Mouse (Mus musculus) bone marrow, adult 2 months (tissue): ENCODE measurements around the gene Anapc11. TPM values are rescaled to one million over a fixed set of nuclear protein-coding genes. Genes with fewer than 3 reads are reported as not detected.

Experiments used
- H3K27ac ChIP-seq: fragments of 200-500 bp; 2 replicates; pipeline ENCODE4 v1.5.1; 2012; ENCODE audit warnings: low read depth, mild to moderate bottlenecking, control low read depth, inconsistent platforms, low read length; ENCODE audit not compliant: control insufficient read depth, poor library complexity, insufficient read depth
- H3K4me1 ChIP-seq: fragments of 200-500 bp; 2 replicates; pipeline ENCODE4 v1.6.1; 2011; ENCODE audit warnings: low read length; ENCODE audit not compliant: control insufficient read depth, insufficient read depth
- H3K4me3 ChIP-seq: fragments of 200-500 bp; replicated peaks from 2 replicates; pipeline ENCODE3; 2011; ENCODE audit warnings: mild to moderate bottlenecking, low read depth, low read length, control low read depth; ENCODE audit not compliant: control insufficient read depth
- CTCF ChIP-seq: fragments of 200-500 bp; IDR thresholded peaks from 2 replicates; pipeline ENCODE4 v1.5.1; 2011; ENCODE audit warnings: low read length, control low read depth; ENCODE audit not compliant: control insufficient read depth, insufficient read depth
- POLR2A ChIP-seq: fragments of 200-500 bp; IDR thresholded peaks from 2 replicates; pipeline ENCODE4 v1.6.1; 2011; ENCODE audit warnings: low read depth, mild to moderate bottlenecking, control low read depth, low read length, borderline replicate concordance; ENCODE audit not compliant: control insufficient read depth
- WGBS: fragments of 180-500 bp; shearing (Covaris S2); methylation state at CpG from one replicate; pipeline ENCODE4 v1.1.7; 2018; 5-methylcytosine and 5-hydroxymethylcytosine counted together
- polyA plus RNA-seq: library from polyadenylated mRNA; stranded (reverse); fragments of >200 nt; gene quantifications from 2 replicates; pipeline ENCODE4 v1.2.4, GENCODE M21; 2011; ENCODE audit warnings: low replicate concordance; ENCODE audit not compliant: missing spikeins, insufficient read depth, insufficient read length

Anapc11 gene
- polyA plus RNA-seq, 1 experiment: 32.6 TPM

DNA sequence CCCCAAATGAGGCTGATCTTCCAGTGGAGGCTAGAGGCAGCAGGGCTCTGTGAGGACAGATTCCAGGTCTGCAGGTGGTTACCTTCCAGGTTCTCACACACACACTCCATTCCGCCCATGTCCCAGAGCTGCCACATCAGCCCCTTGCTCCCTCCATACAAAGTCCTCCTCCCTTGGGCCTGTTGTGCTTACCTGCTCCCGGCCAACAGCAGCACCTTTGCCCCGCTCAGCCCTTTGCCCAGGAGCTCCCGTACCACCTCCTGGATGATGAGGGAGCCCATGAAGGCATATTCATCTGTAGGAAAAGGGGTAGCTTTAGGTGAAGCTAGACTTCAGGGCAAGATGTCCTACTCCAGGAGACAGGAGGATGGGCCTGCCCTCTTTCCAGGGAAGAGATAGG, 59.1 kb downstream of the Anapc11 start:
- 86% methylated on average over 4 of the region's 4 CpGs for WGBS
- Histone ChIP-seq H3K4me1 (no peaks in the 10 kb centered on the region), H3K4me3 (no peak overlapping the region), H3K27ac (no peak overlapping the region)
- TF ChIP-seq CTCF: no peak
- TF ChIP-seq POLR2A: no peak

Other genes with a start within 250 kb of the Anapc11 start
- gene Actg1, start 249.9 kb upstream of the Anapc11 start, polyA plus RNA-seq: 387 and 760 TPM in 2 replicates
- gene Fscn2, start 236.9 kb upstream of the Anapc11 start, polyA plus RNA-seq: not detected in 2 replicates
- 3.1 and 10.9 TPM in 2 replicates for gene Faap100, start 219.7 kb upstream of the Anapc11 start, polyA plus RNA-seq
- 30.0 and 30.5 TPM in 2 replicates for gene Nploc4, start 160.7 kb upstream of the Anapc11 start, polyA plus RNA-seq
- not detected in 2 replicates for gene Tspan10, start 155.8 kb upstream of the Anapc11 start, polyA plus RNA-seq
- not detected in 2 replicates for gene Pde6g, start 144.9 kb upstream of the Anapc11 start, polyA plus RNA-seq
- gene Oxld1, start 140.4 kb upstream of the Anapc11 start, polyA plus RNA-seq: 2.0 and 4.4 TPM in 2 replicates
- 19.2 and 29.6 TPM in 2 replicates for gene Ccdc137, start 140.3 kb upstream of the Anapc11 start, polyA plus RNA-seq
- 5.5 and 6.7 TPM in 2 replicates for gene Arl16, start 130.8 kb upstream of the Anapc11 start, polyA plus RNA-seq
- 60.4 and 87.1 TPM in 2 replicates for gene Mrpl12, start 113.8 kb upstream of the Anapc11 start, polyA plus RNA-seq
- gene Slc25a10, start 106.6 kb upstream of the Anapc11 start, polyA plus RNA-seq: 20.6 and 21.0 TPM in 2 replicates
- gene Gcgr, start 67.7 kb upstream of the Anapc11 start, polyA plus RNA-seq: 0.81 and 1.3 TPM in 2 replicates
- gene Mcrip1, start 48.7 kb upstream of the Anapc11 start, polyA plus RNA-seq: 72.1 and 86.5 TPM in 2 replicates
- not detected in 2 replicates for gene Ppp1r27, start 47.3 kb upstream of the Anapc11 start, polyA plus RNA-seq
- 86.5 and 236 TPM in 2 replicates for gene P4hb, start 25.2 kb upstream of the Anapc11 start, polyA plus RNA-seq
- gene Arhgdia, start 16.8 kb upstream of the Anapc11 start, polyA plus RNA-seq: 112 and 172 TPM in 2 replicates
- 165 and 174 TPM in 2 replicates for gene Alyref, start 56 bp upstream of the Anapc11 start, polyA plus RNA-seq
- gene Npb, start 10.1 kb downstream of the Anapc11 start, polyA plus RNA-seq: 3.8 TPM in 1 of 2 replicates, not detected in the other
- 45.4 and 46.8 TPM in 2 replicates for gene Pcyt2, start 19.5 kb downstream of the Anapc11 start, polyA plus RNA-seq
- 67.9 and 138 TPM in 2 replicates for gene Sirt7, start 26.8 kb downstream of the Anapc11 start, polyA plus RNA-seq
- 61.7 and 86.9 TPM in 2 replicates for gene Mafg, start 35.2 kb downstream of the Anapc11 start, polyA plus RNA-seq
- 2.3 TPM in 1 of 2 replicates, not detected in the other for gene Pycr1, start 45.3 kb downstream of the Anapc11 start, polyA plus RNA-seq
- gene Myadml2, start 49.7 kb downstream of the Anapc11 start, polyA plus RNA-seq: 6.7 TPM in 1 of 2 replicates, not detected in the other
- not detected in 2 replicates for gene Notum, start 62.8 kb downstream of the Anapc11 start, polyA plus RNA-seq
- 82.0 and 94.3 TPM in 2 replicates for gene Aspscr1, start 74.6 kb downstream of the Anapc11 start, polyA plus RNA-seq
- gene Cenpx, start 115.3 kb downstream of the Anapc11 start, polyA plus RNA-seq: 39.2 and 57.8 TPM in 2 replicates
- 25.5 and 41.4 TPM in 2 replicates for gene Lrrc45, start 115.5 kb downstream of the Anapc11 start, polyA plus RNA-seq
- gene Rac3, start 123.0 kb downstream of the Anapc11 start, polyA plus RNA-seq: 2.4 and 5.8 TPM in 2 replicates
- gene Dcxr, start 128.9 kb downstream of the Anapc11 start, polyA plus RNA-seq: 7.4 and 9.4 TPM in 2 replicates
- 3.8 and 8.0 TPM in 2 replicates for gene Cbr2, start 133.7 kb downstream of the Anapc11 start, polyA plus RNA-seq
- 15.5 and 52.5 TPM in 2 replicates for gene Hmga1b, start 164.4 kb downstream of the Anapc11 start, polyA plus RNA-seq
- 9.1 and 19.9 TPM in 2 replicates for gene Rfng, start 185.8 kb downstream of the Anapc11 start, polyA plus RNA-seq
- gene Gps1, start 185.9 kb downstream of the Anapc11 start, polyA plus RNA-seq: 29.6 and 38.0 TPM in 2 replicates
- gene Dus1l, start 198.0 kb downstream of the Anapc11 start, polyA plus RNA-seq: 24.2 and 57.6 TPM in 2 replicates
- 6.1 and 16.1 TPM in 2 replicates for gene Fasn, start 226.1 kb downstream of the Anapc11 start, polyA plus RNA-seq